Mouse (Mus musculus) 3T3-L1 (cell line): ENCODE measurements around the gene Oasl1.
"Not testable (repeated sequence)": the region's sequence is repeated elsewhere in the genome, so short reads cannot be mapped to it uniquely, and the experiment has no call there.

Experiments
- DNase-seq: peaks from one replicate; pipeline ENCODE4 v3.0.0-alpha.2; 2015; ENCODE audit warnings: low read depth, low spot score

Oasl1 gene

GRCm38 (mm10) chr5:114922998-114923473, at the start of gene Oasl1:
TSS of gene Oasl1 (plus strand) at chr5:114923240.
- DNase-seq: no peak

DNA sequence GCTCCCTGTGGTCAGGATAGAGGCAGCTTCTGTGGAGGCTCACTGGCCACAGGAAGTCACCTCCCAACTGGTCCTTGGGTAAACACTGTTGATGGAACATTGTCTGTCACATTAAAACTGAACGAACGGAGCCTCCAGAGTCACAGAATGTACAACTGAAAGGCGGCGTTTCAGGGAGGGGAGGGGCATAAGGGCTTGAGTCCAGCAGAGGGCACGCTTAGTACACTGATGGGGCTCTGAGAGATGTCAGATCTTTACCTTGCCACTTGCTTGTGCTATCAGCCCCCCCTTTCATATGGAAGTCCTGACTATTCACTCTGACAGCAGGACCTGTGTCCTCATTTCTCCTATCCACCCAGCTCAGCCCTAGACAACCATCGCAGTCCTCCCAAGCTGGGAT, 47.2 kb upstream of the Oasl1 start:
- no peak for DNase-seq

DNA sequence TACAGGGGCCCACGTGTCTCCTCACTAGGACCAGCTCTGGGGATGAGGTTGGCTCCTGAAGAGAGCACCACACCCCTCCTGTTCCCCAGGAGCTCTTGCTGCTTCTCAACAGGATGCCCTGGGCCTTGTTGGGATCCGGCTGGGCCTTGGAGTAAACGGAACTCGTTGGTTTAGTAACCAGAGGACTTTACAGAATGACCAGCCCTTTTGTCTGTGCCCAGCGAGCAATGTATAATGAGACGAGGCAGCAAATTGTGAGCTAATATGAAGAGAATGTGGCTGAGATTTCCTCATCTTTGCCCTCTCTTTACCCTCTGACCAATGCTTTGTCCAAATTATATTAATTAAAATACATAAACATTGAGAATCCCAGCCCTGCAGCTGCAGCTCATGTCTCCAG, 46.7 kb upstream of the Oasl1 start:
- no peak for DNase-seq

DNA sequence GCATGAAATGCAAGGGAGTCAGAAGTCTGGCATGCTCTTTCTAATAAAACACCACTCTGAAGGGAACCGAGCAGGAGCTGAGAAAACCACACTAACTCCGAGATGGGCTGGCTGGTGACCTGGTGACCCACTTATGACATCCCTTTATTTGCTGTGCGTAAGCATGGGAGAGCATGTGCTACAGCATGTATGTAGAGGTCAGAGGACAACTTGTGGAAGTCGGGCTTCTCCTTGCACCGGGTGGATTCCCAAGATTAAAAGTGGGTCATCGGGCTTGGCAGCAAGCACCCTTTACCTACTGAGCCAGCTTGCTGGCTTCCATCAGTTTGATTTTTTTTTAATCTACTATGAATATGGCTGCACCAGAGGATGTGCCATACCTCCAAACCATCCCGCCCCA, 45.6 kb upstream of the Oasl1 start:
- no peak for DNase-seq

GRCm38 (mm10) chr5:114879399-114879798, 43.6 kb upstream of the Oasl1 start:
- no peak for DNase-seq

GRCm38 (mm10) chr5:114882319-114882718, 40.7 kb upstream of the Oasl1 start:
- not testable (repeated sequence) for DNase-seq

DNA sequence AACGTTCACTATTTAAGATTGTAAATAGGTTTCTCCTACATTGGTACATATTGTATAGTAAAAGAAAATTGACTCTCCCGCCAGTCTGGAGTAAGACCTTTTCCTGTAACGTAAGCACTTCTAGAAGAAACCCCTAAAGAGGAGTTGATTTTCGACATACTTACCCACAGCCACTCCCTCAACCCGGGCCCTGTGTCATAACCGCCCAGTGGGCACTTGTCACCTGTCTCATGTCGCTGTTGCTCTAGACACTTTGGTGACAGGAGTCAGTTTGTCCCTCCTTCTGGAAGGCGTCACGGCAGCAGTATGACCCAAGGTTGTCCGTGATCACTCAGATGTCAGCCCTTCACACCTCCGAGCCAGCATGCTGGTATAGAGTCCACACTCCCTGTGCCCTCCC, 40.0 kb upstream of the Oasl1 start:
- DNase-seq: no peak

DNA sequence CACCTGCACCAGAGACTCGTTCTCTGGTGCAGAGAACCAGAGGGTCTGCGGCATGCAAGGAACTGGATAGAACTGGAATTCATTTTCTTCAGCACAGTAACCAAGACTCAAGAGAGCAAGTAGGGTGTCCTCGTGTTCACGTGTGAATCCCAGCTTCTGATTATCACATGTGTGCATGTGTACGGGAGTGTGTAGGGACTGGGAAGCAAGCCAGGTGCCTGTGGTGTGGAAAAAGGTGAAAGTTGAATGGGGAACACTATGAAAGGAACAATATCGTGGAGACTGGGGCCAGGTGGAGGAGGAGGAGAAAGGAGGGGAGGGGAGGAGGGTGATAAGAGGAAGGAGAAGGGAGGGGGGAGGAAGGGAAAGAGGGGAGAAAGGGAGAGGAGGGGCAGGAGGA, 36.2 kb upstream of the Oasl1 start:
- no peak for DNase-seq

DNA sequence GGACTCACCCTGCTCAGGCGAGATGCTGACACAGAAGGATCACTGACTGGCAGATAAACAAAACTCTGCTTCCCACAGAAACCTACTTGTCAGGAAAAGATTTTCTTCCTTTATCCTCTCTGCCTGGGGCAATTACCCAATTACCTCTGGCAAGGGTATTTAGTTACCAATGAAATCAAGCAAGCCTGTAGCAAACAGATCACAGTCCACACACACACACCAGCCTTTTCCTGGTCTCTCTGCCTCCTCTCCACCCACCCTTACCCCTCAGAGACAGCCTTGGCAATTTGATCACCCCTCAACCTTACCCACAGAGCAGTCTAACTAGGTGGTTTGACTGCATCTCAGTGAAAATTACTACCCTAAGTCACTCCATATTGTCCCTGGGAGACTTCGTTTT, 34.0 kb upstream of the Oasl1 start:
- no peak for DNase-seq

DNA sequence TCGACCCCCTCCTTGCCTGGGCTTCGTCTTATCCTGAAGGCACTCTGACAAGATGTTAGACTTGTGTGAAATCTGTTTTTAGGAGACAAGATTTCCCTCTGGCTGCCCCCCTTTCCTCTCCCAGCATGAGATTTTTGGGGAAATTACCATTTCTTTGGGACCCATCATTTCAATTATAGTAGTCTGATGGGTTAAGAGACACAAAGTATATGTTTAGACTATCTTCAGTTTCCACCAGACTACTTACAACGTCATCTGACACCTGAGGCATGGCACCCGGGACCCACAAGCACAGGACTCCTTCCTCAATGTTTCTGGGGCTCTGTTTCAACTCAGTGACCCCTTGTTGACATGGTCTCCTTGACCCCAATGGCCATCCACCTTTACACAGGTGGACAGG, 27.5 kb upstream of the Oasl1 start:
- no peak for DNase-seq

- DNase-seq: no peak
Observed at GRCm38 (mm10) chr5:114896688-114897373, 26.2 kb upstream of the Oasl1 start, which contains the start of gene Oasl2. TSS of gene Oasl2 (plus strand) at chr5:114896936.

- DNase-seq: peak; percentile 77
Observed at GRCm38 (mm10) chr5:114897374-114897793, 25.7 kb upstream of the Oasl1 start.

DNA sequence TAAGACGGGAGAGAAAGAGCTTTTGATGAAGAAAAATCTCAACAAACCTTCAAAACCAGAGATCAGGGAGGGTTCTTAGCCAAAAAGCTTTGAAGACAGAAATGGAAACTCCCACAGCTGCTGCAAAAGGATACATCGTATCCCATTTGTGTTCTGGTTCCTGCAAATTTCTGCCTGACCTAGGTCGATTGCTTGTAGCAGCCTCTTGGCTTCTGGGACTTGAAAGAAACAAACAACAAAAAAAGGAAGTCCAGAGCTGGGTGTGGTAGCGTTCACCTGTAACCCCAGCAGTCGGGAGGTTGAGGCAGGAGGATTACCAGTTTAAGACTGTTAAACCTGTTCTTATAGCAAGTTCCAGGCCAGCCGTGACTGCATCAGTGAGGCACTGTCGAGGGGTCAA, 24.2 kb upstream of the Oasl1 start:
- DNase-seq: no peak

DNA sequence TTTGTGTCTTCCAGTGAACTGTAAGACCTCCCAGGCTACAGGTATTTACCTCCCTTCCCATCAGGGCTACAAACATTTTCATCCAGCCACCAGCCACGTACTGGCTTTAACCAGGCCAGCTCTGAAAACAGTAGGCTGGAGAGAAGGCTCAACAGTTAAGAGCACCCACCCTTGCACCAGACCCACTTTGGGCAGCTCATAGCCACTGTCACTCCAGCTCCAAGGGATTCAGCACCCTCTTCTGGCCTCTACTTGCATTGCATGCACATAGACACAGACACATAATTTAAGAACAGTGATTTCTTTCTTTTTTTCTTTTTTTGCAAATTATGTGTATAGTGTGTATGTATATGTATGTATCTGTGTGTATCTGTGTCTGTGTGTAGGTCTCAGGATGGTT, 20.6 kb upstream of the Oasl1 start:
- peak; percentile 78 for DNase-seq

- DNase-seq: no peak
Observed at GRCm38 (mm10) chr5:114908598-114909305, 14.3 kb upstream of the Oasl1 start.

DNA sequence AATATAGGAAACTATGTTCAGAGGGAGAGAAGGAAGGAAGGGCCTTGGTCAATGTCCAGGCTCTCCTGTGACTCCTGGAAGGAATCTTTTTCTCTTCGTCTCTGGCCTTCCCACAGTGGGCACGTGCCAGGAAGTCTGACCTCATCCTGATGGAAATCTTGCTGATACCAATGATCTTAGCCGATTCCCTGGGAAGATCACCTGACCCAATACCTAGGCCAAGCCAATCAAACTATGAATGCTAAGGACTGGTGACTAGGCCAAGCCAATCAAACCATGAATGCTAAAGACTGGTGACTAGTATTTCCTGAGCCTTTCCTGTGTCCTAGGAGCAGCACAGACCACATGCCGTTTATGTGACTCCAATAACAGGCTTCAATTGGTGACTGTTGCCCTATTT, 9.4 kb upstream of the Oasl1 start:
- DNase-seq: no peak

DNA sequence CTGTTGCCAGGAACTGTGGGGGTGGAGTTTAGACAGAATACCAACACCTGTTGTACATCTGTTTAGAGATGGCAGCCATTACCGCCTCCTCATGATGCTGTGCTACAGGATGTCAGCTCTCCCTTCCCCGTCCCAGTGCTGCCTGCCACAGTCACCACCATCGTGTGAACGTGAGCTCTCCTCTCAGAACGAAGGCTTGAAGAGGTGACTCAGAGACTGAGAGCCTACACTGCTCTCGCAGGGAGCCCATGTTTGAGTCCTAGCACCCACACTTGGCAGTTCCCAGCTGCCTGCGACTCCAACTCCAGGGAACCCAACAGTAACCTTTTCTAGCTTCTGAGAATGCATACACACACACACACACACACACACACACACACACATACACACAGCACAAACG, 8.2 kb upstream of the Oasl1 start:
- DNase-seq: no peak

GRCm38 (mm10) chr5:114915854-114916253, 7.2 kb upstream of the Oasl1 start:
- DNase-seq: no peak

DNA sequence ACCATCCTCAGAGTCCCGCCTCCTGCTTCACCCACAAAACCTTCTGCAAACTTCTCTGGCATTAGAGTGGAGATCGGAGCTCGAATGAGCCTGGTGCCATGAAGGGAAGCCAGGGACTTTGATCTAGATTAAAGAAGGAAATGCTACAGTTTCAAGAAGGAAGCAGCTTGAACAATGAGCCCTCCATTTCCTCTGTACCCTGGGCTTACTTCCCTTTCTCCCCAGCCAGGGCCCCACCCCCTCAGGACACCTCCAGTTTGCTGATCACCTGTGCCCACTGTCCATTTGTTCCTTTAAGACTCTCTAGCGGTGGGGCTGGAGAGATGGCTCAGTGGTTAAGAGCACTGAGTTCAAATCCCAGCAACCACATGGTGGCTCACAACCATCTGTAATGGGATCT, 6.3 kb upstream of the Oasl1 start:
- DNase-seq: no peak

DNA sequence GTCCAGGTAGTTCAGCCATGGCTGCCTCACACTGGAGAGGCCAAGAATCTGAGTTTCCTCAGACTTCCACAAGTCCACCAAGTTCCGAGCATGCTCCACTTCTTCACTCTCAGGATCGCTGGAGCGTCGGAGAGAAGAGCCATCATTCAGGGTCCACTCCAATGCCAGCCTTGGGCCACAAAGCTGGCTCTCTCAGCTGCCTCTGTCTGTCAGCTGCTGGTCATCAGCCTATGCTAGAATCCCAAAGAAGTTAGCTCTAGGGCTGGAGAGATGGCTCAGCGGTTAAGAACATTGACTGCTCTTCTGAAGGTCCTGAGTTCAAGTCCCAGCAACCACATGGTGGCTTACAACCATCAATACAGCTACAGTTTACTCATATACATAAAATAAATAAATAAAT, 5.7 kb upstream of the Oasl1 start:
- DNase-seq: not testable (repeated sequence)

- no peak for DNase-seq
Observed at GRCm38 (mm10) chr5:114921551-114922365, 1.3 kb upstream of the Oasl1 start.

- DNase-seq: no peak
Observed at GRCm38 (mm10) chr5:114922366-114922731, 691 bp upstream of the Oasl1 start.
